ENCODE assay signal across 9 mouse cellular contexts in genomic region chr14:54669381-54669780, GRCm38 (mm10). TPM values are rescaled to one million over a fixed set of nuclear protein-coding genes. Genes with fewer than 3 reads are reported as not detected.
DNase-seq lines count a peak whose midpoint lies in the region; ATAC-seq and TF ChIP-seq lines count a peak whose summit lies in the region.
"Had no signal": no experiment of that assay in that cellular context is flagged by ENCODE, and none has a peak within 500 bp of the region (broad histone marks: within the 10 kb centered on the region; RNA-seq: fewer than 3 reads in every experiment).

No protein-coding gene starts in this region.

- TF ChIP-seq EP300 in MEL (IDR thresholded peaks at IDR 0.05; ENCODE audit: low read depth in 1 of 2, low read length in 2 of 2) = no peak

- H3K9ac ChIP-seq in intestine, embryonic 14.5 days (ENCODE audit: low read length) = no peak overlapping the region
- H3K9ac ChIP-seq in intestine, embryonic 15.5 days = no peak overlapping the region
- H3K9ac ChIP-seq in MEL (ENCODE audit: control insufficient read depth, low read depth, low read length, poor library complexity, severe bottlenecking) = no peak overlapping the region
- H3K9ac ChIP-seq in liver, embryonic 13.5 days = no peak overlapping the region

- H3K27ac ChIP-seq in intestine, embryonic 14.5 days (ENCODE audit: low read depth) = no peak overlapping the region
- no peak overlapping the region for H3K27ac ChIP-seq in intestine, embryonic 15.5 days
- H3K27ac ChIP-seq in MEL (ENCODE audit: control insufficient read depth, low read depth, low read length) = no peak overlapping the region
- H3K27ac ChIP-seq in embryonic facial prominence, embryonic 10.5 days (replicated peaks) = no peak overlapping the region
- H3K27ac ChIP-seq in liver, embryonic 13.5 days = no peak overlapping the region

- peak; percentile 24; the same call in 1 of the 2 replicates for TF ChIP-seq RAD21 in MEL (IDR thresholded peaks at IDR 0.05; ENCODE audit: low read depth, low read length)

- no peak overlapping the region for H3K4me3 ChIP-seq in intestine, embryonic 14.5 days (ENCODE audit: low read depth, low read length)
- H3K4me3 ChIP-seq in intestine, embryonic 15.5 days (replicated peaks) = no peak overlapping the region
- no peak overlapping the region for H3K4me3 ChIP-seq in MEL (ENCODE audit: control insufficient read depth in 1 of 2, insufficient read depth in 1 of 2, low read depth in 2 of 2, low read length in 2 of 2)
- no peak overlapping the region for H3K4me3 ChIP-seq in embryonic facial prominence, embryonic 10.5 days
- no peak overlapping the region for H3K4me3 ChIP-seq in liver, embryonic 13.5 days (replicated peaks)

- H3K9me3 ChIP-seq in intestine, embryonic 14.5 days (ENCODE audit: control insufficient read depth, low read length) = no peaks in the 10 kb centered on the region
- H3K9me3 ChIP-seq in intestine, embryonic 15.5 days = no peaks in the 10 kb centered on the region
- no peaks in the 10 kb centered on the region for H3K9me3 ChIP-seq in MEL (replicated peaks; ENCODE audit: insufficient read depth, low read length)
- H3K9me3 ChIP-seq in embryonic facial prominence, embryonic 10.5 days = no peaks in the 10 kb centered on the region
- no peaks in the 10 kb centered on the region for H3K9me3 ChIP-seq in liver, embryonic 13.5 days (replicated peaks)

- TF ChIP-seq POLR2A in MEL (IDR thresholded peaks at IDR 0.05; ENCODE audit: control insufficient read depth in 1 of 2, insufficient read depth in 1 of 2, low read depth in 1 of 2, low read length in 2 of 2, poor library complexity in 1 of 2) = no peak

- H3K79me2 ChIP-seq in MEL (ENCODE audit: control insufficient read depth, insufficient read depth, low read length, poor library complexity) = no peaks in the 10 kb centered on the region

- no peak for ATAC-seq in intestine, embryonic 14.5 days (replicated peaks; ENCODE audit: low FRiP score, low TSS enrichment, low read depth)
- ATAC-seq in intestine, embryonic 15.5 days = no peak
- peak; percentile 39; the same call in 1 of the 2 replicates for ATAC-seq in liver, embryonic 13.5 days (ENCODE audit: low read depth)

- peaks cover 72% of the 10 kb centered on the region for H3K36me3 ChIP-seq in intestine, embryonic 14.5 days (ENCODE audit: control insufficient read depth, insufficient read depth, low read length)
- peaks cover 30% of the 10 kb centered on the region for H3K36me3 ChIP-seq in intestine, embryonic 15.5 days
- H3K36me3 ChIP-seq in MEL (ENCODE audit: control insufficient read depth in 1 of 2, insufficient read depth in 2 of 2, low read length in 2 of 2) = peaks cover 0 to 21% of the 10 kb centered on the region in 2 experiments; a peak in 2 of 4 replicates
- peaks cover 92% of the 10 kb centered on the region for H3K36me3 ChIP-seq in embryonic facial prominence, embryonic 10.5 days (replicated peaks)
- peaks cover 76% of the 10 kb centered on the region for H3K36me3 ChIP-seq in liver, embryonic 13.5 days

- H3K4me1 ChIP-seq in intestine, embryonic 14.5 days (replicated peaks; ENCODE audit: control insufficient read depth, insufficient read depth, low read length) = no peaks in the 10 kb centered on the region
- H3K4me1 ChIP-seq in intestine, embryonic 15.5 days (replicated peaks) = no peaks in the 10 kb centered on the region
- H3K4me1 ChIP-seq in MEL (ENCODE audit: control insufficient read depth in 1 of 2, insufficient read depth in 2 of 2, low read length in 2 of 2) = no peaks in the 10 kb centered on the region
- H3K4me1 ChIP-seq in embryonic facial prominence, embryonic 10.5 days = no peaks in the 10 kb centered on the region
- H3K4me1 ChIP-seq in liver, embryonic 13.5 days (replicated peaks) = no peaks in the 10 kb centered on the region

- DNase-seq in intestine, embryonic 14.5 days (ENCODE audit: low spot score) = peak; percentile 63
- DNase-seq in B cell, adult 2 months = peak; percentile 74 to 77
- peak; percentile 63 for DNase-seq in MEL (ENCODE audit: low read depth, low spot score)
- DNase-seq in embryonic facial prominence, embryonic 10.5 days (ENCODE audit: low spot score) = peak; percentile 47
- no peak for DNase-seq in liver, embryonic 13.5 days
- DNase-seq in spleen, postnatal 36 days (ENCODE audit: low spot score in 2 of 2) = peak; percentile 33 to 47
- no peak for DNase-seq in c-Kit-positive CD71-positive TER-119-positive erythroid progenitor cells, embryonic 14.5 days (ENCODE audit: low spot score)

- H3K27me3 ChIP-seq in intestine, embryonic 14.5 days (replicated peaks; ENCODE audit: control insufficient read depth, insufficient read depth, low read length) = no peaks in the 10 kb centered on the region
- H3K27me3 ChIP-seq in intestine, embryonic 15.5 days (replicated peaks) = no peaks in the 10 kb centered on the region
- no peaks in the 10 kb centered on the region for H3K27me3 ChIP-seq in MEL (ENCODE audit: control insufficient read depth in 1 of 2, insufficient read depth in 2 of 2, low read length in 2 of 2)
- no peaks in the 10 kb centered on the region for H3K27me3 ChIP-seq in embryonic facial prominence, embryonic 10.5 days (replicated peaks; ENCODE audit: low read depth, poor library complexity, severe bottlenecking)
- H3K27me3 ChIP-seq in liver, embryonic 13.5 days = no peaks in the 10 kb centered on the region

- no peak overlapping the region for H3K4me2 ChIP-seq in intestine, embryonic 14.5 days (ENCODE audit: low read length)
- no peak overlapping the region for H3K4me2 ChIP-seq in intestine, embryonic 15.5 days (replicated peaks)
- no peak overlapping the region for H3K4me2 ChIP-seq in liver, embryonic 13.5 days

- 84% methylated on average over 4 of the region's 4 CpGs for WGBS in intestine, embryonic 14.5 days
- WGBS in intestine, embryonic 15.5 days = 75% methylated on average over 4 of the region's 4 CpGs
- 85% methylated on average over 4 of the region's 4 CpGs for WGBS in embryonic facial prominence, embryonic 10.5 days
- WGBS in liver, embryonic 13.5 days (ENCODE audit: insufficient replicate concordance) = 68% methylated on average over 4 of the region's 4 CpGs

- TF ChIP-seq CTCF in MEL (IDR thresholded peaks at IDR 0.05 in 2 of 3, conservative IDR thresholded peaks at IDR 0.05 in 1 of 3; ENCODE audit: control insufficient read depth in 1 of 3, insufficient read depth in 1 of 3, low read depth in 2 of 3, low read length in 3 of 3, poor library complexity in 1 of 3, severe bottlenecking in 1 of 3) = peak; percentile 61 to 65 (median 64)

TF ChIP-seq in MEL, 35 proteins besides CTCF, POLR2A, EP300 and RAD21:
- TF ChIP-seq SMC3 (IDR thresholded peaks at IDR 0.05; ENCODE audit: low read depth, low read length) (peak; percentile 50), TAL1 (IDR thresholded peaks at IDR 0.05; ENCODE audit: low read length) (no peak)

RNA-seq across cellular contexts. Expression of gene 1700123O20Rik, which starts 16.6 kb away (rescaled TPM):
- 83.7 and 90.7 TPM in 2 replicates for polyA plus RNA-seq in intestine, embryonic 14.5 days (2014; fragmentation: Nextera tagmentation; extraction: Ambion mirVana)
- 83.7 and 84.8 TPM in 2 replicates for polyA plus RNA-seq in intestine, embryonic 15.5 days (2015; fragmentation: Nextera tagmentation; extraction: Ambion mirVana)
- 44.2 and 47.0 TPM in 2 replicates for total RNA-seq in MEL (2012; rRNA removed)
- polyA plus RNA-seq in MEL (2012; ENCODE audit: insufficient read depth in 1 of 2, insufficient read length in 2 of 2, low read depth in 1 of 2, low replicate concordance in 2 of 2, missing spikeins in 1 of 2) = 10 to 100 TPM in 1 of 2 experiments, not detected in 1; 72.8 TPM
- polyA plus RNA-seq in embryonic facial prominence, embryonic 10.5 days (2016; fragmentation: Nextera tagmentation; extraction: Ambion mirVana) = 115 and 116 TPM in 2 replicates
- 46.3 and 51.6 TPM in 2 replicates for polyA plus RNA-seq in liver, embryonic 13.5 days (2015; fragmentation: Nextera tagmentation; extraction: Ambion mirVana)

RNA-seq across cellular contexts. Expression of gene Acin1, which starts 17.4 kb away (rescaled TPM):
- polyA plus RNA-seq in intestine, embryonic 14.5 days (2014; fragmentation: Nextera tagmentation; extraction: Ambion mirVana) = 112 TPM in 2 replicates
- polyA plus RNA-seq in intestine, embryonic 15.5 days (2015; fragmentation: Nextera tagmentation; extraction: Ambion mirVana) = 105 and 107 TPM in 2 replicates
- total RNA-seq in MEL (2012; rRNA removed) = 110 and 115 TPM in 2 replicates
- 100 to 1,000 TPM; 103 to 248 TPM for polyA plus RNA-seq in MEL (2012; ENCODE audit: insufficient read depth in 1 of 2, insufficient read length in 2 of 2, low read depth in 1 of 2, low replicate concordance in 2 of 2, missing spikeins in 1 of 2)
- polyA plus RNA-seq in embryonic facial prominence, embryonic 10.5 days (2016; fragmentation: Nextera tagmentation; extraction: Ambion mirVana) = 150 and 152 TPM in 2 replicates
- 62.5 and 68.7 TPM in 2 replicates for polyA plus RNA-seq in liver, embryonic 13.5 days (2015; fragmentation: Nextera tagmentation; extraction: Ambion mirVana)

RNA-seq across cellular contexts. Expression of gene Cdh24, which starts 28.2 kb away (rescaled TPM):
- polyA plus RNA-seq in intestine, embryonic 14.5 days (2014; fragmentation: Nextera tagmentation; extraction: Ambion mirVana) = 4.0 and 4.9 TPM in 2 replicates
- polyA plus RNA-seq in intestine, embryonic 15.5 days (2015; fragmentation: Nextera tagmentation; extraction: Ambion mirVana) = 2.8 and 3.0 TPM in 2 replicates
- total RNA-seq in MEL (2012; rRNA removed) = 0.89 and 0.92 TPM in 2 replicates
- 1 to 10 TPM in 1 of 2 experiments, not detected in 1; 5.8 TPM for polyA plus RNA-seq in MEL (2012; ENCODE audit: insufficient read depth in 1 of 2, insufficient read length in 2 of 2, low read depth in 1 of 2, low replicate concordance in 2 of 2, missing spikeins in 1 of 2)
- 5.3 and 6.0 TPM in 2 replicates for polyA plus RNA-seq in embryonic facial prominence, embryonic 10.5 days (2016; fragmentation: Nextera tagmentation; extraction: Ambion mirVana)
- 0.25 and 0.38 TPM in 2 replicates for polyA plus RNA-seq in liver, embryonic 13.5 days (2015; fragmentation: Nextera tagmentation; extraction: Ambion mirVana)

RNA-seq across cellular contexts. Expression of gene Gm17606, which starts 28.6 kb away (rescaled TPM):
- not detected in 2 replicates for polyA plus RNA-seq in intestine, embryonic 14.5 days (2014; fragmentation: Nextera tagmentation; extraction: Ambion mirVana)
- polyA plus RNA-seq in intestine, embryonic 15.5 days (2015; fragmentation: Nextera tagmentation; extraction: Ambion mirVana) = not detected in 2 replicates
- not detected in 2 replicates for total RNA-seq in MEL (2012; rRNA removed)
- polyA plus RNA-seq in MEL (2012; ENCODE audit: insufficient read depth in 1 of 2, insufficient read length in 2 of 2, low read depth in 1 of 2, low replicate concordance in 2 of 2, missing spikeins in 1 of 2) = under 1 TPM in 1 of 2 experiments, not detected in 1; 0.99 TPM
- not detected in 2 replicates for polyA plus RNA-seq in embryonic facial prominence, embryonic 10.5 days (2016; fragmentation: Nextera tagmentation; extraction: Ambion mirVana)
- not detected in 2 replicates for polyA plus RNA-seq in liver, embryonic 13.5 days (2015; fragmentation: Nextera tagmentation; extraction: Ambion mirVana)
- polyA plus RNA-seq: limb, embryonic 14.5 days had no signal

RNA-seq across cellular contexts. Expression of gene Gm29776, which starts 29.3 kb away (rescaled TPM):
- polyA plus RNA-seq in intestine, embryonic 14.5 days (2014; fragmentation: Nextera tagmentation; extraction: Ambion mirVana) = 0.09 and 0.12 TPM in 2 replicates
- 0.11 and 0.15 TPM in 2 replicates for polyA plus RNA-seq in intestine, embryonic 15.5 days (2015; fragmentation: Nextera tagmentation; extraction: Ambion mirVana)
- not detected in 2 replicates for total RNA-seq in MEL (2012; rRNA removed)
- polyA plus RNA-seq in MEL (2012; ENCODE audit: insufficient read depth in 1 of 2, insufficient read length in 2 of 2, low read depth in 1 of 2, low replicate concordance in 2 of 2, missing spikeins in 1 of 2) = not detected
- 0.10 and 0.12 TPM in 2 replicates for polyA plus RNA-seq in embryonic facial prominence, embryonic 10.5 days (2016; fragmentation: Nextera tagmentation; extraction: Ambion mirVana)
- polyA plus RNA-seq in liver, embryonic 13.5 days (2015; fragmentation: Nextera tagmentation; extraction: Ambion mirVana) = 0.03 and 0.05 TPM in 2 replicates

Comparison
In these comparisons a context has a peak if more than half of its experiments do, and no peak if none do; other contexts are left out.
1. DNase-seq: peak in intestine, embryonic 14.5 days (single experiment), B cell, adult 2 months (2 of 2), MEL (single experiment), embryonic facial prominence, embryonic 10.5 days (single experiment) and spleen, postnatal 36 days (2 of 2); none in liver, embryonic 13.5 days (single experiment) and c-Kit-positive CD71-positive TER-119-positive erythroid progenitor cells, embryonic 14.5 days (single experiment).